Mouse (Mus musculus): Measurements from ENCODE around the gene Il6st. TPM values are rescaled to one million over a fixed set of nuclear protein-coding genes. Genes with fewer than 3 reads are reported as not detected.

The Il6st gene
- polyA plus RNA-seq, 1 experiment: 19.5 TPM

GRCm38 (mm10) chr13:112435241-112436075, 28.4 kb upstream of the Il6st start:
- H3K4me3 ChIP-seq (ENCODE audit: extremely low read depth, insufficient read depth, insufficient read length): no peak overlapping the region
- H3K27me3 ChIP-seq (ENCODE audit: control insufficient read depth, insufficient read depth, low read length): no peaks in the 10 kb centered on the region
- H3K4me1 ChIP-seq (ENCODE audit: control insufficient read depth, insufficient read depth, insufficient read length): peaks cover 33% of the 10 kb centered on the region
- H3K27ac ChIP-seq (ENCODE audit: insufficient read depth, low read length): peak overlapping the region; percentile 16; the same call in 1 of the 2 replicates
- DNase-seq (ENCODE audit: low read depth in 1 of 2, low spot score in 2 of 2): no peak
- no peak for TF ChIP-seq POLR2A (IDR thresholded peaks at IDR 0.05; ENCODE audit: low read depth, low read length)
- no peak for TF ChIP-seq CTCF (IDR thresholded peaks at IDR 0.05; ENCODE audit: extremely low read depth, insufficient read depth, insufficient read length, insufficient replicate concordance)
- 34% methylated on average over 8 of the region's 8 CpGs for WGBS
- no peaks in the 10 kb centered on the region for H3K36me3 ChIP-seq (ENCODE audit: control insufficient read depth, insufficient read depth, low read length)

GRCm38 (mm10) chr13:112436288-112436687, 27.6 kb upstream of the Il6st start:
- H3K4me1 ChIP-seq (ENCODE audit: control insufficient read depth, insufficient read depth, insufficient read length): peaks cover 33% of the 10 kb centered on the region
- no peak overlapping the region for H3K4me3 ChIP-seq (ENCODE audit: extremely low read depth, insufficient read depth, insufficient read length)
- no peaks in the 10 kb centered on the region for H3K27me3 ChIP-seq (ENCODE audit: control insufficient read depth, insufficient read depth, low read length)
- WGBS: 86% methylated on average over 7 of the region's 7 CpGs
- TF ChIP-seq CTCF (IDR thresholded peaks at IDR 0.05; ENCODE audit: extremely low read depth, insufficient read depth, insufficient read length, insufficient replicate concordance): no peak
- no peak for TF ChIP-seq POLR2A (IDR thresholded peaks at IDR 0.05; ENCODE audit: low read depth, low read length)
- no peak overlapping the region for H3K27ac ChIP-seq (ENCODE audit: insufficient read depth, low read length)
- DNase-seq (ENCODE audit: low read depth in 1 of 2, low spot score in 2 of 2): no peak
- H3K36me3 ChIP-seq (ENCODE audit: control insufficient read depth, insufficient read depth, low read length): no peaks in the 10 kb centered on the region

GRCm38 (mm10) chr13:112438001-112438868, 25.6 kb upstream of the Il6st start:
- peak; percentile 25 to 72 for DNase-seq (ENCODE audit: low read depth in 1 of 2, low spot score in 2 of 2)
- no peak for TF ChIP-seq CTCF (IDR thresholded peaks at IDR 0.05; ENCODE audit: extremely low read depth, insufficient read depth, insufficient read length, insufficient replicate concordance)
- peak; percentile 30 for TF ChIP-seq POLR2A (IDR thresholded peaks at IDR 0.05; ENCODE audit: low read depth, low read length)
- no peaks in the 10 kb centered on the region for H3K27me3 ChIP-seq (ENCODE audit: control insufficient read depth, insufficient read depth, low read length)
- H3K4me3 ChIP-seq (ENCODE audit: extremely low read depth, insufficient read depth, insufficient read length): no peak overlapping the region
- H3K36me3 ChIP-seq (ENCODE audit: control insufficient read depth, insufficient read depth, low read length): no peaks in the 10 kb centered on the region
- peaks cover 23% of the 10 kb centered on the region for H3K4me1 ChIP-seq (ENCODE audit: control insufficient read depth, insufficient read depth, insufficient read length)
- WGBS: 39% methylated on average over 21 of the region's 21 CpGs
- peak overlapping the region; percentile 76 for H3K27ac ChIP-seq (ENCODE audit: insufficient read depth, low read length)

- H3K27me3 ChIP-seq (ENCODE audit: control insufficient read depth, insufficient read depth, low read length): no peaks in the 10 kb centered on the region
- H3K4me1 ChIP-seq (ENCODE audit: control insufficient read depth, insufficient read depth, insufficient read length): peaks cover 19% of the 10 kb centered on the region
- H3K36me3 ChIP-seq (ENCODE audit: control insufficient read depth, insufficient read depth, low read length): no peaks in the 10 kb centered on the region
- TF ChIP-seq POLR2A (IDR thresholded peaks at IDR 0.05; ENCODE audit: low read depth, low read length) (no peak; the same call in 1 of the 2 replicates), CTCF (IDR thresholded peaks at IDR 0.05; ENCODE audit: extremely low read depth, insufficient read depth, insufficient read length, insufficient replicate concordance) (no peak)
- WGBS: 14% methylated on average over 15 of the region's 15 CpGs
- peak in 1 of 2 experiments; percentile 20 for DNase-seq (ENCODE audit: low read depth in 1 of 2, low spot score in 2 of 2)
- H3K27ac ChIP-seq (ENCODE audit: insufficient read depth, low read length): peak overlapping the region; percentile 37
- no peak overlapping the region; the same call in 1 of the 2 replicates for H3K4me3 ChIP-seq (ENCODE audit: extremely low read depth, insufficient read depth, insufficient read length)
Observed at GRCm38 (mm10) chr13:112439105-112439818, 24.6 kb upstream of the Il6st start.

- Histone ChIP-seq H3K4me1 (ENCODE audit: control insufficient read depth, insufficient read depth, insufficient read length) (peaks cover 19% of the 10 kb centered on the region), H3K27ac (ENCODE audit: insufficient read depth, low read length) (0 out of 2 replicates have a peak overlapping the region, but pooled peaks have one; percentile 0), H3K4me3 (ENCODE audit: extremely low read depth, insufficient read depth, insufficient read length) (no peak overlapping the region), H3K27me3 (ENCODE audit: control insufficient read depth, insufficient read depth, low read length) (no peaks in the 10 kb centered on the region), H3K36me3 (ENCODE audit: control insufficient read depth, insufficient read depth, low read length) (no peaks in the 10 kb centered on the region)
- WGBS: 6% methylated on average over 8 of the region's 9 CpGs
- TF ChIP-seq CTCF (IDR thresholded peaks at IDR 0.05; ENCODE audit: extremely low read depth, insufficient read depth, insufficient read length, insufficient replicate concordance): no peak
- TF ChIP-seq POLR2A (IDR thresholded peaks at IDR 0.05; ENCODE audit: low read depth, low read length): no peak
- DNase-seq (ENCODE audit: low read depth in 1 of 2, low spot score in 2 of 2): peak; percentile 68 to 84
Observed at GRCm38 (mm10) chr13:112439917-112440361, 23.9 kb upstream of the Il6st start.

- Histone ChIP-seq H3K27ac (ENCODE audit: insufficient read depth, low read length) (no peak overlapping the region), H3K4me3 (ENCODE audit: extremely low read depth, insufficient read depth, insufficient read length) (no peak overlapping the region), H3K36me3 (ENCODE audit: control insufficient read depth, insufficient read depth, low read length) (no peaks in the 10 kb centered on the region), H3K4me1 (ENCODE audit: control insufficient read depth, insufficient read depth, insufficient read length) (peaks cover 16% of the 10 kb centered on the region), H3K27me3 (ENCODE audit: control insufficient read depth, insufficient read depth, low read length) (no peaks in the 10 kb centered on the region)
- no peak for DNase-seq (ENCODE audit: low read depth in 1 of 2, low spot score in 2 of 2)
- 66% methylated on average over 8 of the region's 8 CpGs for WGBS
- no peak for TF ChIP-seq CTCF (IDR thresholded peaks at IDR 0.05; ENCODE audit: extremely low read depth, insufficient read depth, insufficient read length, insufficient replicate concordance)
- no peak for TF ChIP-seq POLR2A (IDR thresholded peaks at IDR 0.05; ENCODE audit: low read depth, low read length)
Observed at GRCm38 (mm10) chr13:112440668-112441067, 23.2 kb upstream of the Il6st start.
